Mouse (Mus musculus) megakaryocyte, embryonic 14.5 days (primary cell): Measurements from ENCODE around the gene Gm43552.

ENCODE experiments used
- FLI1 ChIP-seq: IDR thresholded peaks from 2 replicates; pipeline ENCODE4 v1.6.1; 2012; ENCODE audit warnings: low read length, inconsistent platforms, mixed read lengths
- GATA1 ChIP-seq: IDR thresholded peaks from 3 replicates; pipeline ENCODE4 v1.6.1; 2012; ENCODE audit warnings: mixed read lengths, low read length, inconsistent platforms, borderline replicate concordance

GRCm38 (mm10) chr5:65480511-65480910 is 12.1 kb downstream of the Gm43552 start:
- TF ChIP-seq FLI1 (peak; percentile 72), GATA1 (peak; percentile 91; the same call in 2 of the 3 replicates)
